Mouse (Mus musculus) embryonic fibroblast, embryonic 13.5 days (primary cell): ENCODE results near the gene Agtrap. TPM values are rescaled to one million over a fixed set of nuclear protein-coding genes. Genes with fewer than 3 reads are reported as not detected.
A peak's percentile ranks its signal among the peaks of the same experiment; 100 is the strongest.
"Not testable (repeated sequence)": the region's sequence is repeated elsewhere in the genome, so short reads cannot be mapped to it uniquely, and the experiment has no call there.

Experiments used
- H3K27ac ChIP-seq: 2 replicates; pipeline ENCODE4 v1.5.1; 2012; ENCODE audit warnings: low read length, control low read depth, inconsistent platforms; ENCODE audit not compliant: insufficient read depth
- H3K4me1 ChIP-seq: 2 replicates; pipeline ENCODE4 v1.6.1; 2011; ENCODE audit warnings: low read length; ENCODE audit not compliant: control insufficient read depth, insufficient read depth
- H3K4me3 ChIP-seq: 2 replicates; pipeline ENCODE4 v1.5.1; 2011; ENCODE audit warnings: mild to moderate bottlenecking, control low read depth, low read length; ENCODE audit not compliant: insufficient read depth
- CTCF ChIP-seq: IDR thresholded peaks from 2 replicates; pipeline ENCODE4 v1.5.1; 2011; ENCODE audit warnings: mild to moderate bottlenecking, control low read depth, low read length, moderate library complexity, borderline replicate concordance; ENCODE audit not compliant: insufficient read depth
- POLR2A ChIP-seq: IDR thresholded peaks from 2 replicates; pipeline ENCODE4 v1.6.1; 2011; ENCODE audit warnings: low read depth, mild to moderate bottlenecking, control low read depth, low read length, moderate library complexity
- polyA plus RNA-seq: library from polyadenylated mRNA; stranded (reverse); fragments of >200 nt; gene quantifications from 2 replicates; pipeline ENCODE4 v1.2.4, GENCODE M21; 2011; ENCODE audit warnings: low read depth; ENCODE audit not compliant: missing spikeins, insufficient read length

The Agtrap gene
- polyA plus RNA-seq, 1 experiment, result 17.2 TPM

- H3K4me1 ChIP-seq, result no peaks in the 10 kb centered on the region
- H3K4me3 ChIP-seq, result no peak overlapping the region
- TF ChIP-seq CTCF (no peak), POLR2A (no peak)
- no peak overlapping the region for H3K27ac ChIP-seq
These were observed 34.4 kb downstream of the Agtrap start for GRCm38 (mm10) chr4:148053417-148053920.

GRCm38 (mm10) chr4:148052976-148053375 is 34.9 kb downstream of the Agtrap start:
- TF ChIP-seq POLR2A, result no peak
- no peak for TF ChIP-seq CTCF
- H3K4me1 ChIP-seq, result no peaks in the 10 kb centered on the region
- H3K27ac ChIP-seq, result no peak overlapping the region
- H3K4me3 ChIP-seq, result no peak overlapping the region

- Histone ChIP-seq H3K4me3 (no peak overlapping the region), H3K4me1 (no peaks in the 10 kb centered on the region), H3K27ac (no peak overlapping the region)
- TF ChIP-seq POLR2A (no peak), CTCF (no peak)
These were observed 35.9 kb downstream of the Agtrap start for GRCm38 (mm10) chr4:148051886-148052285.

- H3K4me3 ChIP-seq, result no peak overlapping the region
- H3K27ac ChIP-seq, result no peak overlapping the region
- no peaks in the 10 kb centered on the region for H3K4me1 ChIP-seq
- TF ChIP-seq POLR2A (no peak), CTCF (no peak)
These were observed 36.6 kb downstream of the Agtrap start for GRCm38 (mm10) chr4:148051046-148051776.

- not testable (repeated sequence) for H3K4me1 ChIP-seq, H3K27ac ChIP-seq, H3K4me3 ChIP-seq
These were observed 37.4 kb downstream of the Agtrap start for GRCm38 (mm10) chr4:148050396-148050914.

GRCm38 (mm10) chr4:148046450-148047031 is 41.3 kb downstream of the Agtrap start:
- TF ChIP-seq CTCF (no peak), POLR2A (no peak)
- Histone ChIP-seq H3K27ac (no peak overlapping the region), H3K4me3 (no peak overlapping the region), H3K4me1 (peaks cover 4% of the 10 kb centered on the region)

GRCm38 (mm10) chr4:148044113-148044512 is 43.7 kb downstream of the Agtrap start:
- H3K4me1 ChIP-seq, result peaks cover 7% of the 10 kb centered on the region
- TF ChIP-seq POLR2A (no peak), CTCF (no peak)
- no peak overlapping the region for H3K27ac ChIP-seq
- no peak overlapping the region for H3K4me3 ChIP-seq

GRCm38 (mm10) chr4:148043327-148043726 is 44.5 kb downstream of the Agtrap start:
- H3K4me1 ChIP-seq, H3K27ac ChIP-seq, H3K4me3 ChIP-seq: not testable (repeated sequence)

- H3K27ac ChIP-seq, result peak overlapping the region; percentile 91
- no peak for TF ChIP-seq CTCF
- TF ChIP-seq POLR2A, result no peak; the same call in 1 of the 2 replicates
- peaks cover 10% of the 10 kb centered on the region for H3K4me1 ChIP-seq
- H3K4me3 ChIP-seq, result peak overlapping the region; percentile 54
These were observed 46.1 kb downstream of the Agtrap start for GRCm38 (mm10) chr4:148041611-148042191.

GRCm38 (mm10) chr4:148040933-148041610 is 46.8 kb downstream of the Agtrap start:
- Histone ChIP-seq H3K4me1 (peaks cover 10% of the 10 kb centered on the region), H3K4me3 (peak overlapping the region; percentile 74), H3K27ac (peak overlapping the region; percentile 97)
- peak; percentile 86 for TF ChIP-seq POLR2A
- no peak for TF ChIP-seq CTCF
